Comparison of ENCODE assay signal across 8 mouse cellular contexts in the genomic region with DNA sequence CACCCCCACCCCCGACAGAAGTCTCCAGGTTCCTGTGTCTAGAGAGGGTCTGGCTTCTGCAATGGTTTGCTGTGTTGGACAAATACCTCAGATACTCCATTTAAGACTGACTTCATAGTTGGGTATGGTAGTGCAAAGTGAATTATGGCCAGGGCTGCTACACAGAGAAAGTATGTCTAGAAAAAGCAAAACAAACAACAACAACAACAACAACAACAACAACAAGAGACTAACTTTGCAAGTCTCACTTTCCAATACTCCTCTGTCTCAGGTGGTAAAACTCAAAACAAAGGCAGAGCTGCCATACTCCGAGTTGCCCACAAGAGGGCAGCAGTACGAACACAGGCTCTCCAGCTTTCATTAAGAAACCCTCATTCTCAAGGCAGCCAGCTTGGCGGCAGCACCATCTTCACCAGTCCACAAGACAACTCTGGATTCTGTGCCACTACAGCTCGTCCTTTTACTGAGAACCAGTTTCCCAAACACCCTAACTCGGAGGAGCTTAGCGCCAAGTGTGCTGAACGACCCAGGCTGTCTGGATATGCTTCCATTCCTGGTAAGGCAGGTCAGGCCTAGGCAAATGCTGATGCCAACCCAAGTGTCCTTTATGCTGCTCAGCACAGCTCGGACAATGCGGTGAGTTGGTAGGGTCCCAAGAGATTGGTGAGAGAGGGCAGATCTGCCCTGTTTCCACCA.
A peak's percentile ranks its signal among the peaks of the same experiment; 100 is the strongest.
DNase-seq lines count a peak whose midpoint lies in the region; ATAC-seq lines count a peak whose summit lies in the region.

No protein-coding gene starts in this region.

- no peaks in the 10 kb centered on the region for H3K27me3 ChIP-seq in intestine, embryonic 15.5 days (replicated peaks)
- no peaks in the 10 kb centered on the region for H3K27me3 ChIP-seq in midbrain, embryonic 12.5 days

- ATAC-seq in intestine, embryonic 15.5 days: peak; percentile 50
- ATAC-seq in midbrain, embryonic 12.5 days (ENCODE audit: low FRiP score, low read depth): peak; percentile 54; the same call in 1 of the 2 replicates

- peak; percentile 35 to 40 for DNase-seq in urinary bladder, adult 18-20 months (ENCODE audit: low spot score in 2 of 2)
- no peak for DNase-seq in urinary bladder, postnatal 10 days (ENCODE audit: low spot score)
- peak; percentile 81 for DNase-seq in embryo, embryonic 11 days
- DNase-seq in gastrocnemius, postnatal 14 days: peak; percentile 66
- peak; percentile 31 to 88 for DNase-seq in left cerebral cortex, adult 9 months (ENCODE audit: low spot score in 2 of 2)
- DNase-seq in spleen, postnatal 10 days (ENCODE audit: low spot score in 2 of 2): peak; percentile 27 to 60

- 28% methylated on average over 10 of the region's 10 CpGs for WGBS in intestine, embryonic 15.5 days
- WGBS in midbrain, embryonic 12.5 days: 30% methylated on average over 10 of the region's 10 CpGs

- H3K9ac ChIP-seq in intestine, embryonic 15.5 days: no peak overlapping the region
- no peak overlapping the region for H3K9ac ChIP-seq in midbrain, embryonic 12.5 days (replicated peaks)

- no peak overlapping the region for H3K4me3 ChIP-seq in intestine, embryonic 15.5 days (replicated peaks)
- no peak overlapping the region for H3K4me3 ChIP-seq in midbrain, embryonic 12.5 days

- no peaks in the 10 kb centered on the region for H3K36me3 ChIP-seq in intestine, embryonic 15.5 days
- H3K36me3 ChIP-seq in midbrain, embryonic 12.5 days: peaks cover 8% of the 10 kb centered on the region; the same call in 1 of the 2 replicates

- peaks cover 14% of the 10 kb centered on the region for H3K4me1 ChIP-seq in intestine, embryonic 15.5 days (replicated peaks)
- H3K4me1 ChIP-seq in midbrain, embryonic 12.5 days: peaks cover 8% of the 10 kb centered on the region

- H3K9me3 ChIP-seq in intestine, embryonic 15.5 days: no peaks in the 10 kb centered on the region
- H3K9me3 ChIP-seq in midbrain, embryonic 12.5 days: no peaks in the 10 kb centered on the region

- 0 out of 2 replicates have a peak overlapping the region, but pooled peaks have one; percentile 44 for H3K27ac ChIP-seq in intestine, embryonic 15.5 days
- H3K27ac ChIP-seq in midbrain, embryonic 12.5 days (replicated peaks): no peak overlapping the region

- H3K4me2 ChIP-seq in intestine, embryonic 15.5 days (replicated peaks): no peak overlapping the region
- no peak overlapping the region for H3K4me2 ChIP-seq in midbrain, embryonic 12.5 days (replicated peaks)

- intact Hi-C loops in gastrocnemius, postnatal 14 days (cut with DNase I; ENCODE audit: low total_unique reads): loop anchor here (2.0 kb wide), 1 partner anchor 91 kb away; no protein-coding TSS in a partner anchor
